Mouse (Mus musculus): Measurements from ENCODE around the gene Rbp2. TPM values are rescaled to one million over a fixed set of nuclear protein-coding genes. Genes with fewer than 3 reads are reported as not detected.

Gene Rbp2
- total RNA-seq, 2 experiments from 2014 or later = not detected

DNA sequence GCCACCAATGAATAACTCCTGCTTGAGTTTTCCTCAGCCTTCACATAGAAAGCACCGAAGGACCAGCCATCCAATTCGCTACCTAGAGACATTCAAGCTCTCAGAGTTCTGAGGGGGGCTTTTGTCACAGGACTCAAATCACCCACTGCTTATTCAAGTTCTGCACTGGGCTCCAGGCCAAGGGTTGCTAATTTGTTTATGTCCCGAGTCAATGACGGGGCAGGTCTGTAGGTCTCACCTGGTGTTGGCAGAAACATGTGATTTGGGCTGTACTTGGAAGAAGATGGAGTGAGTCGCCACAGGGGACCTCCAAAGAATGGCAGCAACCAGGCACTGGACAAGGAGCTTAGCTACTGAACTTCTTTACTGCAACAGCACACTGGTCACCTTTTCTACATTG lies 5.2 kb downstream of the Rbp2 start:
- Histone ChIP-seq H3K27ac (no peak overlapping the region), H3K4me3 (no peak overlapping the region)
- TF ChIP-seq CTCF (IDR thresholded peaks at IDR 0.05) = no peak
- DNase-seq = no peak
- intact Hi-C loops (cut with DNase I) = no loop called here

DNA sequence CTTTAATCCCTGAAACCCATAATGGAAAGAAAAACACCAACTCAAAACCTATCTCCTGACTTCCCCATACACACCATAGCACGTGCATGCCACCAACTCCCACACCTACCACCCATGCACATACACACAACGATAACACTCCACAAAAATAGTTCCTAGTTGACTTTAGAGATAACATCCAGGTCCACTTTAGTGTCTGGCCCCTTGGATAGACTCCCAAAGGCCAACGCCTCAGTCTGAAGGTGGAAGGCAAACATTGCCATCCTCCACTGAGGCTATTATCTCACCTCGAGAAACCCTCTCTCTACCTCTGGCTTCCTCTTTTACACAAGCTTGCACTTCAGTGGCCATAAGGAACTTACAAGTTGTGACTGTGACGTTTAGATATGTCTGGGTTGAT lies 6.3 kb downstream of the Rbp2 start:
- TF ChIP-seq CTCF (IDR thresholded peaks at IDR 0.05) = no peak
- Histone ChIP-seq H3K4me3 (no peak overlapping the region), H3K27ac (no peak overlapping the region)
- intact Hi-C loops (cut with DNase I) = no loop called here
- DNase-seq = no peak

DNA sequence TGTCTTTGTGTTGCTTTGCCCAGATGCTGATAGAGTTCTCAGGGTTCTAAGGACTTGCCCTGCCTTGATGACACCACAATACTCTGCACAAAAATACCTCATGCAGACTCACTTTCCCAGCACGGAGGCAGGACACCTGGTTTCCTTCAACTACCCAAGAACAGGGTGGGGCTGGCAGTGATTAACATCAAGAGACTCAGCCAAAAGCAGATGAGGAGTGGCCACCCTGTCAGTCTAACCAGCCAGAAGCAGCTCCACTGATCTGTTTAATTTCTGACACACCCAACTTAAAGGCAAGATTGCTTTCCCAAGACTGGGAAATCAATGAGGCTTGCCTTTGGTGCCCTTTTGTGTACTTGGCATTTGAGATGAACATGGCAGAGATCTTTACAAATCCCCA lies 6.9 kb downstream of the Rbp2 start:
- DNase-seq = no peak
- H3K4me3 ChIP-seq = no peak overlapping the region
- no peak for TF ChIP-seq CTCF (IDR thresholded peaks at IDR 0.05)
- no peak overlapping the region for H3K27ac ChIP-seq
- intact Hi-C loops (cut with DNase I) = no loop called here

- TF ChIP-seq CTCF (IDR thresholded peaks at IDR 0.05) = no peak
- Histone ChIP-seq H3K27ac (peak overlapping the region; percentile 59), H3K4me3 (peak overlapping the region; percentile 41)
- intact Hi-C loops (cut with DNase I) = no loop called here
- peak; percentile 33 for DNase-seq
Observed at GRCm38 (mm10) chr9:98497157-98497556, 11.2 kb downstream of the Rbp2 start.

GRCm38 (mm10) chr9:98497990-98498389 lies 12.1 kb downstream of the Rbp2 start:
- no peak for TF ChIP-seq CTCF (IDR thresholded peaks at IDR 0.05)
- H3K27ac ChIP-seq = peak overlapping the region; percentile 59
- intact Hi-C loops (cut with DNase I) = no loop called here
- H3K4me3 ChIP-seq = peak overlapping the region; percentile 41
- peak; percentile 26 for DNase-seq

DNA sequence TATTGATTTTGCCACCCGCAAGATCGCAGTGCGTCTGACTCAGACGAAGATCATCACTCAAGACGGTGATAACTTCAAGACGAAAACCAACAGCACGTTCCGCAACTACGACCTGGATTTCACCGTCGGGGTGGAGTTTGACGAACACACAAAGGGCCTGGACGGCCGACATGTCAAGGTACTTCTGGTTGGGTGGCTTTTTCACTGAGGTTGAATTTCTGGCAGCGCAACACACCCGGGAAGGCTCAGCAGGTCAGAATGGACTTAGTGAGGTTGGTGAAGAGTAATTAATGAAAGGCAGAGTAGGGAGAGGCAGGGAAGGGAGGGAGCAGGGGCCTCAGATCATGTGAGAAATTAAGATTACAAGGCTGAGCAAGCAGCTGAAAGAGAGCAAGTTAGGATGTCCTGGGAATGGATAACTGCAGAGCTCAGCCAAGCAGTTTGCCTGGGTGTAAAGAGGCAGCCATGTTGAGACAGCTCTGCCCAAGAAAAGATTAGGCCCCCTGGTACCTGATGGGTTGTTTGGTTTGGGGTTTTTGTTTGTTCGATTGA lies 12.9 kb downstream of the Rbp2 start:
- no peak for TF ChIP-seq CTCF (IDR thresholded peaks at IDR 0.05)
- intact Hi-C loops (cut with DNase I) = no loop called here
- Histone ChIP-seq H3K4me3 (no peak overlapping the region), H3K27ac (no peak overlapping the region)
- DNase-seq = no peak

- DNase-seq = no peak
- TF ChIP-seq CTCF (IDR thresholded peaks at IDR 0.05) = no peak
- Histone ChIP-seq H3K27ac (no peak overlapping the region), H3K4me3 (no peak overlapping the region)
- intact Hi-C loops (cut with DNase I) = no loop called here
Observed at GRCm38 (mm10) chr9:98499601-98500000, 13.7 kb downstream of the Rbp2 start.

DNA sequence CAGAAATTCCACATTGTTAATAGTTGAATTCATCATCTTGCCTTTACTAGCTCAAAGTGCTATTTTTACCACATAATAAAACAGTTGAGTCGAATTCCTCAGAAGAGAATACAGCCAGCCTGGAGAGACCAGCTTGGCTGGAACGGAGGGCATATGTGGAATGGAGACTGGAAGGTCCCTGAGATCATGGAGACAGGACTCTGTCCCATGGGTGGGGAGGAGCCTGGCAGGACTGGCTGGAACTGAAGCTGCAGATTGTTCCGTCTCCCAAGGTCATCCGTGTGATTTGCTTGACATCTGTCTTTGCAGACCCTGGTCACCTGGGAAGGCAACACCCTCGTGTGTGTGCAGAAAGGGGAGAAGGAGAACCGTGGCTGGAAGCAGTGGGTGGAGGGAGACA lies 21.6 kb downstream of the Rbp2 start:
- intact Hi-C loops (cut with DNase I) = loop anchor here (10.0 kb wide), 1 partner anchor 1153 kb away; no protein-coding TSS in a partner anchor
- no peak overlapping the region for H3K27ac ChIP-seq
- DNase-seq = no peak
- TF ChIP-seq CTCF (IDR thresholded peaks at IDR 0.05) = no peak
- H3K4me3 ChIP-seq = no peak overlapping the region

DNA sequence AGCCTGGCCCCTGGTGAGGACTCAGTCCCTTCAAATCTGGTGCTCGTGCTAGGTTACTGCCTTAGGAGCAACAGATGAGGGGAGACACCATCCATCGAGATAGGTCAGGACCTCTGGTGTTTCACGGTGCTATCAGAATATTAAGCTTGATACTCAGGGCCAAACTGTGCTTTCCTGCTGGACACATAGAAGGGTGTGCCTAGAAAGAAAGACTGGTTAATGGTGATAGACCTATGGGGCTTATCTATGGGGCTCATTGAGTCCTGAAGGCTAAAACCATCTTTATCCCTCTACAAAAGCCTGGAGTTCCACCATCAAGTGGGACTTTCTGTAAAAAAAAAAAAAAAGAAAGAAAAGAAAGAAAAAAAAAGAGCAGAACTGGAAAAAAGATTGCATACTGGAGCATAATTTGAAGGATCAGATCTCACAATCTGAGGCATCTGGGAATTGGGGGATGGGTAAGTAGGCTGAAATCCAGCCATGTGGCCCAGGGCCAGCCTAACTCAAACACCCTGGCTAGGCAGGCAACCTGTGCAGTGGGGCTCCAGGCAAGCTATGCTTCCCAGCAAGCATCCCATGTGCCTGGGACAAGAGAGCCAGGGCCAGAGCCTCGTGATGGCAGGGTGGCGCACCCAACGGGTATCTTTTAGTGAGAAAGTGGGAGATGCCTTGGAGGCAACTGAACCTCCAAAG lies 24.6 kb downstream of the Rbp2 start:
- TF ChIP-seq CTCF (IDR thresholded peaks at IDR 0.05) = no peak
- Histone ChIP-seq H3K4me3 (no peak overlapping the region), H3K27ac (no peak overlapping the region)
- no peak for DNase-seq
- intact Hi-C loops (cut with DNase I) = no loop called here

DNA sequence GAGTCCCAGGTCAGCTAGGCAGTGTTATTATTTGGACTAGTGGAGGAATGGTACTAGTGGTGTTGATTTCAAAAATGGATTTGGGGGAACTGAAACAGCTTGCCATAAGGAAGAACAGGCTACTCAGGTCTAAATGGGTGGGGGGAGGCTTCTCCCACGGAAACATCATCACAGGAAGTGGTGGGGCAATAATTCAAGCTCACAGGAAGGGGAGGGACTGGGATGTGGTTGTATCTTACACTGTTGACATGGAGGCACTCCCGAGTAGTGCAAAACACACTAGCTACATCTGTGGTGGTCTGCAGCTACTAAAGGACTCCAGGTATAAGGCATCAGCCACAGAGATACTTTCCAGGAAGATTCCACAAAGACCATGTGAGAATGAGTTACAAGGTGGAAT lies 38.0 kb downstream of the Rbp2 start:
- Histone ChIP-seq H3K27ac (no peak overlapping the region), H3K4me3 (no peak overlapping the region)
- DNase-seq = no peak
- intact Hi-C loops (cut with DNase I) = no loop called here
- no peak for TF ChIP-seq CTCF (IDR thresholded peaks at IDR 0.05)

DNA sequence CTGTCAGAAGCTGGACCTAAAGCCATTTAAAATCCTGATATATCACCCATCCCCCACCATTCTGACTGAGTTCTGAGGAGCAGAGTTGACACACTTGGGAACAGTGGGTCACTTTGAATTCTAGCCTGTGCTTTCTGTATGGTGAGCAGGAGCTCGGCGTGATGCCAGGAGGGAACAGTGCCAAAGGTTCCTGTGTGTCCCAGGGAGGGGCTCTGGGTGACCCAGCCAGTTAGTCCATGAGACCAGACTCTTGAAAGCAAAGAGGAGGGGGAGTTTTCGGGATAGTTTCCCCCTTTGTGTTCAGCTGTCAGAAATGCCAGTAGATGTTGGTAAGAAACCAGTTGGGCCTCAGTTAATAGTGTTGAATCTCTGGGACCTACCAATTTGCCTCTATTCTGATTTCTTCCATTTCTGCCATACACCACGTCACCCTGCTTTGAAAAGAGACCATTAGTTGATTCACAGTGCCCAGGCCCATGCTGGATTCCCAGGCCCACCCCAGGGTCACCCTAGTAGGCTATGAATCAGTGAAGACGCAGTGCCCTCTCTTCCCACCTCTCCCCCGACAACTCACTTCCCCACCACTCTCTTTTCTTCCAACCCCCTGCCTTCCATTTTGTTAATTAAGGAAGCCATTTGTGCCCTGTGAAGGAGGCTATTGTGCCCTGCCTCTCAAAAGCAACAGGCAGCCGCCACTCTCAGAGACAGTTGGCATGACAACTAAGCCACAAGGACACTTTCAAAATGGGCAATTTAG lies 39.0 kb downstream of the Rbp2 start:
- intact Hi-C loops (cut with DNase I) = no loop called here
- Histone ChIP-seq H3K27ac (no peak overlapping the region), H3K4me3 (no peak overlapping the region)
- TF ChIP-seq CTCF (IDR thresholded peaks at IDR 0.05) = no peak
- no peak for DNase-seq

DNA sequence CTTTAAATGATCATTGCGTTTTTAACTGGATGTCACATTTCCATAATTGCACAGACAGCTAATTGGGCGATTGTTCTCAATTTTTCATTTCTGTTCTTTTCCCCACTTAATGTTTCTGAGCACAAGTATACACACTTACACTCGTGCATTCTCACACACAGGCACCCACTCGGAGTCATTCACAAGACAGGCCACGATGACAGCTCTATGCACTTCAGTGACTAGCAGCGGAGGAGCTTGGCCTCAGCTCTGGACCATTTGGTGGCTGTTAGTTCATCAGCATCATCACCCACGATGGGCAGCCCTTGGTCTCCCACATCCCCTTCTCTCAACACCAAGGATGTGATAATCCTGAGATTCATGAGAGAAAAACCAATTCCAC lies 39.6 kb downstream of the Rbp2 start:
- H3K4me3 ChIP-seq = no peak overlapping the region
- DNase-seq = no peak
- H3K27ac ChIP-seq = no peak overlapping the region
- intact Hi-C loops (cut with DNase I) = no loop called here
- no peak for TF ChIP-seq CTCF (IDR thresholded peaks at IDR 0.05)

- H3K4me3 ChIP-seq = no peak overlapping the region
- DNase-seq = no peak
- TF ChIP-seq CTCF (IDR thresholded peaks at IDR 0.05) = no peak
- H3K27ac ChIP-seq = no peak overlapping the region
- intact Hi-C loops (cut with DNase I) = no loop called here
Observed at GRCm38 (mm10) chr9:98527226-98527625, 41.3 kb downstream of the Rbp2 start.
